Mouse (Mus musculus): ENCODE measurements around the gene Ddx5.

DNA sequence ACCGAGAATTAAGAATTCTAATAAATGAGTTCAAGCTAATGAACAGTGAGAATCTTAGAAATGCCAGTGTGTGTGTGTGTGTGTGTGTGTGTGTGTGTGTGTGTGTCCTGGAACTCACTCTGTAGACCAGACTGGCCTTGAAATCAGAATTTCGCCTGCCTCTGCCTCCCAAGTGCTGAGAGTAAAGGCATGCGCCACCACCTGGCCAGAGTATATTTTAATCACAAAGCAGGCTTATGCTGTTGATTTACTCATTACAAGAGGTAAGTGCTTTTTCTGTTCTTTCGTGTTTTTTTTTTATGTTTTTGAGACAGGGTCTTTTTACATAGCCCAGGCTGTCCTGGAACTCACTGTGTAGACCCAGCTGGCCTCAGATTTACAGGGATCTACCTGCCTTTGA is 4.9 kb upstream of the Ddx5 start:
- TF ChIP-seq CTCF (IDR thresholded peaks at IDR 0.05; ENCODE audit: extremely low read depth, insufficient read length, insufficient replicate concordance, low read depth, low read length) (0 out of 2 replicates have a peak, but pooled peaks have one; percentile 14), POLR2A (IDR thresholded peaks at IDR 0.05; ENCODE audit: low read depth, low read length) (no peak)

All from small intestine, adult 2 months (tissue).